Mouse (Mus musculus) frontal cortex, postnatal 25 days (tissue): Measurements from ENCODE around the gene Vpreb1.

Experiments
- DNase-seq, 2 experiments: peaks; one replicate each; pipeline ENCODE4 v3.0.0; 2022; ENCODE audit warnings: low spot score in 2 of 2

Vpreb1 gene

GRCm38 (mm10) chr16:16855541-16855940 lies 15.1 kb downstream of the Vpreb1 start:
- no peak for DNase-seq

GRCm38 (mm10) chr16:16854836-16855235 lies 15.8 kb downstream of the Vpreb1 start:
- DNase-seq, result peak; percentile 20 to 22

- no peak for DNase-seq
Measured at GRCm38 (mm10) chr16:16852411-16852810, 18.2 kb downstream of the Vpreb1 start.

GRCm38 (mm10) chr16:16849196-16849595 lies 21.4 kb downstream of the Vpreb1 start:
- DNase-seq, result no peak

- DNase-seq, result no peak
Measured at GRCm38 (mm10) chr16:16829671-16830070, 41.0 kb downstream of the Vpreb1 start.

GRCm38 (mm10) chr16:16828757-16829615 lies 41.7 kb downstream of the Vpreb1 start, which contains the start of gene Spag6l:
Gene Spag6l, minus strand, starts transcription at chr16:16829456.
- peak; percentile 7 to 21 for DNase-seq

GRCm38 (mm10) chr16:16826223-16826622 lies 44.4 kb downstream of the Vpreb1 start:
- no peak for DNase-seq

- DNase-seq, result no peak
Measured at GRCm38 (mm10) chr16:16825476-16825875, 45.2 kb downstream of the Vpreb1 start.
